Mouse (Mus musculus) heart, adult 2 months (tissue): ENCODE results near the gene Cog5. TPM values are rescaled to one million over a fixed set of nuclear protein-coding genes. Genes with fewer than 3 reads are reported as not detected.

Source experiments
- DNase-seq, 2 experiments: peaks; one replicate each; pipeline ENCODE4 v3.0.0; 2021
- H3K27ac ChIP-seq: fragments of 200-600 bp; 2 replicates; pipeline ENCODE4 v1.8.1; 2022
- H3K27me3 ChIP-seq: fragments of 200-500 bp; 2 replicates; pipeline ENCODE4 v1.6.1; 2012; ENCODE audit warnings: mild to moderate bottlenecking, low read length, inconsistent platforms, mixed read lengths; ENCODE audit not compliant: control insufficient read depth, insufficient read depth
- H3K36me3 ChIP-seq: fragments of 200-500 bp; 2 replicates; pipeline ENCODE4 v1.6.1; 2012; ENCODE audit warnings: low read length, inconsistent platforms; ENCODE audit not compliant: control insufficient read depth, insufficient read depth
- H3K4me1 ChIP-seq: fragments of 200-500 bp; 2 replicates; pipeline ENCODE4 v1.6.1; 2011; ENCODE audit warnings: low read length; ENCODE audit not compliant: control insufficient read depth, insufficient read depth
- H3K4me3 ChIP-seq: fragments of 200-600 bp; 2 replicates; pipeline ENCODE4 v1.8.1; 2022
- H3K79me2 ChIP-seq: fragments of 200-500 bp; replicated peaks from 2 replicates; pipeline ENCODE4 v1.6.1; 2012; ENCODE audit warnings: mild to moderate bottlenecking, inconsistent platforms, low read length, moderate library complexity, mixed read lengths; ENCODE audit not compliant: control insufficient read depth, insufficient read depth
- H3K9ac ChIP-seq: fragments of 200-500 bp; 2 replicates; pipeline ENCODE4 v1.6.1; 2012; ENCODE audit warnings: low read depth, mild to moderate bottlenecking, control low read depth, inconsistent platforms, low read length, mixed read lengths
- CTCF ChIP-seq: fragments of 200-600 bp; IDR thresholded peaks from 2 replicates; pipeline ENCODE4 v1.8.1; 2022; ENCODE audit warnings: antibody characterized with exemption, mild to moderate bottlenecking, moderate library complexity
- EP300 ChIP-seq: fragments of 200-500 bp; IDR thresholded peaks from 2 replicates; pipeline ENCODE4 v1.6.1; 2011; ENCODE audit warnings: low read depth, low read length, control low read depth; ENCODE audit not compliant: insufficient read depth
- POLR2A ChIP-seq: fragments of 200-500 bp; IDR thresholded peaks from 2 replicates; pipeline ENCODE4 v1.6.1; 2011; ENCODE audit warnings: mild to moderate bottlenecking, low read depth, low read length, control low read depth; ENCODE audit not compliant: insufficient read depth
- WGBS: fragments of 180-500 bp; shearing (Covaris S2); methylation state at CpG from one replicate; pipeline ENCODE4 v1.1.7; 2018; 5-methylcytosine and 5-hydroxymethylcytosine counted together
- intact Hi-C: fragments of 180-260 bp; cut with DNase I; formaldehyde crosslinking; loops from one replicate; pipeline ENCODE4 v1.15.1; 2025
- polyA plus RNA-seq: library from polyadenylated mRNA; depleted of rRNA; stranded (reverse); fragments of >200 nt; gene quantifications from 2 replicates; pipeline ENCODE4 v1.2.3, GENCODE M21; 2012
- total RNA-seq, 2 experiments: library from RNA; stranded (reverse); gene quantifications; 2 replicates each; pipeline ENCODE4 v1.2.3; 2021

Gene Cog5
- total and polyA plus RNA-seq, 3 experiments: 24.7 to 58.3 (median 55.8) TPM

DNA sequence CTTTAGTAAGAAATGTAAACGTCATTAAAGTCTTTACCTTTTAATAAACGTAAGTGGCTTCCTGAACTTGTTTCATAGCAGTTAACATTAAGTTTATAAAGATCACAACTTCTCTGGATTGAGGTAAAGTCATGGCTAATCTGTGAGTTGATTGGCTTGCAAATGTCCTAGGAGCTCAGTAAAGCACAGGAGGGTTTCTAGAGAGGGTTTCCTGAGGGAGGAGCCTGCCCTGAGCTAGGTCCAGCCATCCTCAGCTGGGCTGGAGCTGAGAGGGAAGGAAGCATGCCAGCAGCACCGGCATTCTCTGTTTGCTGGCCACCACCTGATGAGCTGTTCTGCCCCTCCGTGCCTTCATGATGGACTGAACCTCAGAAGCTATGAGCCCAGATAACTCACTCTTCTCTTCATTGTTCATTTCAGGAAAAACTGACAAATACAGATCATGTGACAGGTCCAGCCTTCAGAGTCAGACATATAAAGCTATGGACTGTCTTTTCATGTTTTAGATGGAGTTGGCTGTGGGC is 245.8 kb downstream of the Cog5 start:
- intact Hi-C loops: no loop called here
- Histone ChIP-seq H3K79me2 (no peaks in the 10 kb centered on the region), H3K36me3 (no peaks in the 10 kb centered on the region), H3K4me3 (no peak overlapping the region), H3K4me1 (no peaks in the 10 kb centered on the region), H3K27ac (no peak overlapping the region), H3K27me3 (no peaks in the 10 kb centered on the region), H3K9ac (no peak overlapping the region)
- WGBS: 71% methylated on average over 4 of the region's 4 CpGs
- TF ChIP-seq POLR2A (no peak), CTCF (no peak), EP300 (no peak)
- DNase-seq: no peak

DNA sequence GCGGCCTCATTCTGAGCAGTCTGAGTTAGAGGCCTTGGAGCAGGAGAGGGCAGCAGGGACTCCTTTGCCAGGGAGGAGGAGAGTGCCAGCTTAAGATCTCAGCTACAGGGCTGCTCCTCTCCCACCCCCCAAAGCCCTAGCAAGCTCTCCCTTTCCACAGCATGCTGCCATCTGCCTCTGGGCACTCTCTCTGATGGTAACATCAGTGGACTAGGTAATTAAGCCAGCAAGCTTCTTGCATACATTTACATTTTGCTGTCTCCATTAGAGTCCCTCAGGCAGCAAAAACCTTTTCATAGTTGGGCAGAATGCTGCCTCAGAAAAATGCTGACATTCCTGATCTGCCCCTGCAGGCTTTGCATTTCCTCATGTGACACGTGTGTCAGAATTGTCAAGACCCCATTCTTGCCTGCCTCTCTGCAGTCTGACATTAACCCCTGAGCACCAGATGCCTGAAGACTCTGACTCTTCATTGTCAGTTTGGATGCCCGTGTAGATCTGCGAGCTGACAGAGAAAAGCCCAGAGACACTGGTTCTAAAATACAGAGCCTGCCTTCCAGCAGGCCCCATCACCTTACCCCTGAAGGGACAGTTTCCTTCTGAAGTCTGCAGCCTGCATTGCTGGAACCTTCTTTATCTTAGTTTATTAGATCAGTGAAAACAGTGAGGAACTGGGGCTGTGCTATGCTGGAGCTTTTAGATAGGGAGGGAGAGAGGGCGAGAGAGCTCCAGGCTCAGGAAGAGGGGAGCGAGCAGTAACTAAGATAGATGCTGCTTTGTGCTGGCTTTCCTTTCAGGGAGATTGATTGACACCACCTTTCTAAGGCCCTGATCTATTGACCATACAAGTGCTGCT is 251.3 kb downstream of the Cog5 start:
- H3K27ac ChIP-seq: no peak overlapping the region
- no peaks in the 10 kb centered on the region for H3K4me1 ChIP-seq
- no peaks in the 10 kb centered on the region for H3K79me2 ChIP-seq
- no peak overlapping the region for H3K4me3 ChIP-seq
- no peak for DNase-seq
- no peak overlapping the region for H3K9ac ChIP-seq
- H3K36me3 ChIP-seq: no peaks in the 10 kb centered on the region
- intact Hi-C loops: no loop called here
- WGBS: 65% methylated on average over 6 of the region's 6 CpGs
- H3K27me3 ChIP-seq: no peaks in the 10 kb centered on the region
- TF ChIP-seq CTCF: no peak
- TF ChIP-seq EP300: no peak
- no peak for TF ChIP-seq POLR2A

DNA sequence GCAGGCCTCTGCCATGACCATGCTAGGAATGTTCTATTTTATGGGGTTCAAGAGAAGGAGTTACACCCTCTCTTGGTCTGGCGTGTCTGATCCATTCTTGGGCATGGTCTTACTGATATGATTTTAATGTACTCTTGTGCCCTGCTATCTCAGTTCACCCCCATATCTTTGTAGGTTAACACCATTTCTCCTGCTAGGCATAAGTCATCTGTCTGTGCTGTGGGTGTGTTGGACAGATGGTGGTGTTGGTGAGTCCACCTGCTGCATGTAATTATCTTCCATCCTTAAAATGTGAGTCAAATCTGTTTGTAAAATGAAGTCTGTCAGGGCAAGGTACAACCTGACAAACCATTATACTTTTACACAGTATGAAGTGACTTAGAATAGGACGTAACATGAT is 252.8 kb downstream of the Cog5 start:
- Histone ChIP-seq H3K9ac (no peak overlapping the region), H3K4me3 (no peak overlapping the region), H3K79me2 (no peaks in the 10 kb centered on the region), H3K27me3 (no peaks in the 10 kb centered on the region), H3K27ac (no peak overlapping the region), H3K4me1 (no peaks in the 10 kb centered on the region), H3K36me3 (no peaks in the 10 kb centered on the region)
- WGBS: 94% methylated on average over 2 of the region's 2 CpGs
- intact Hi-C loops: no loop called here
- TF ChIP-seq CTCF (no peak), EP300 (no peak), POLR2A (no peak)
- no peak for DNase-seq

DNA sequence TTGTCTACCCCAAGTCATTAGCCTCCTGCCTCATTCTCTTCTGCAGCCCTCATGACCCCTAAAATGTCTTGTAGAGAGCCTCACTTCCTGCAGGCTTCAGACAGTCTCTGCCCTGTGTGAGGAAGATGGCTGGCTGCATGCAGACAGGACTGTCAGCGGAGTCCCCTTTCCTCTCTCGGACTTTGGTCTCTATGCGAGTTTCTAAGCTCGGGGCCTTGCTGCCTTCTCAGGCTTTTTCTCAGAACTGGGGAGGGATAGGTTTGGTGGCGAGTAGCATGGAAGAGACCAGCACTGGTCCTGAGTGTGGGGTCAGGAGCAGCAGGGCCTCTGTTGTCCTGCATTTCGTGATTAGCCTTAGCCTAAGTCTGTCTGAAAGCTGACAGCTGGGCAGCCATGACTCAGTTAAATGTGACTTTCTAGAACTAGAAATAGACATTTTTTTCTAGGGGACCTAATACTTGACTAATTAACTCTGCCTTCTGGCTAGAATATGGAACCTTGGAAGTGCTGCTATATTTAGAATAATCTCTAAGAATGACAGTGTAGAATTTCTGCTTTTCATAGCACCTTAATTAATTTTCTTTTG is 258.4 kb downstream of the Cog5 start:
- 86% methylated on average over 6 of the region's 6 CpGs for WGBS
- Histone ChIP-seq H3K79me2 (no peaks in the 10 kb centered on the region), H3K36me3 (no peaks in the 10 kb centered on the region), H3K27ac (peak overlapping the region; percentile 61), H3K9ac (no peak overlapping the region), H3K4me1 (0 out of 2 replicates have a peak, but pooled peaks cover 2% of the 10 kb centered on the region), H3K27me3 (no peaks in the 10 kb centered on the region), H3K4me3 (no peak overlapping the region)
- DNase-seq: no peak
- intact Hi-C loops: no loop called here
- no peak for TF ChIP-seq POLR2A
- TF ChIP-seq EP300: no peak
- TF ChIP-seq CTCF: no peak

DNA sequence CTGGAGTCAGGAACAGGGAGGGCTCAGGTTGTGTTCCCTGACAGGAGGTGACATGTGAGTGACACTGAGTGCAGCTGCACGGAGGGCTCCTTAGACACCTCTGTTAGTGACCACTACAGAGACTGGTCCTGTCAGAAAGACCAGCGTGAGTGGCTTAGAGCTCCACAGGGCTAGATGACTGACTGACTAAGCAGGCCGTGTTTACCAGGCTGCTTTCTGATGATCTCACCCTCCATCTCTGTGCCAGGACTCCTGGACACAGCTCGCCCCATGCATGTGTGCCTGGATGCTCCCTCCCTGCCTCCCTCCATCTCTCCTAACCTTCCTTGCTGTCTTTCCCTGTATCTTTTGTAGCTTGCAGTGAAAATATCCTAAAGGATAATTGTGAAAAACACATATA is 258.9 kb downstream of the Cog5 start:
- Histone ChIP-seq H3K4me1 (0 out of 2 replicates have a peak, but pooled peaks cover 2% of the 10 kb centered on the region), H3K4me3 (no peak overlapping the region), H3K79me2 (no peaks in the 10 kb centered on the region), H3K27me3 (no peaks in the 10 kb centered on the region), H3K9ac (no peak overlapping the region), H3K36me3 (no peaks in the 10 kb centered on the region), H3K27ac (peak overlapping the region; percentile 61)
- WGBS: 34% methylated on average over 4 of the region's 4 CpGs
- TF ChIP-seq POLR2A: no peak
- TF ChIP-seq CTCF: no peak
- peak; percentile 46 to 68 for DNase-seq
- intact Hi-C loops: no loop called here

DNA sequence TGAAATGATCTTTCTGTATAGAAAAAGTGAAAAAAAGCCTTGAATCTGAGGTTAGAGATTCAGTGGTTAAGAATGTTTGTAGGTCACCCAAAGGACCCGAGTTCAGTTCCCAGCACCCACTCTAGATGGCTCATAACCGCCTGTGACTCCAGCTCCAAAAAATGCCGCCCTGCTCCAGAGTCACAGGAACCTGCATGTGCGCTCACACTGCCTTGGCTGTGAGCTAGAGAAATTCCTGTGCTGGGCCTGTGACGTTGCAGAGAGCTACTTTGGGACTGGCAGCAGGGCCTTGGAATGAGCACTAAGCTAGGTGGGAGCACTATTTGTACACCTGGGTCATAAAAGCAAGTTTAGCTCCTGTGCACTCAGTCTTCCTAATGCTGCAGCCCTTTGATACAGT is 262.0 kb downstream of the Cog5 start:
- TF ChIP-seq CTCF: no peak
- no peak for TF ChIP-seq POLR2A
- TF ChIP-seq EP300: no peak
- peak in 1 of 2 experiments; percentile 39 for DNase-seq
- Histone ChIP-seq H3K27me3 (no peaks in the 10 kb centered on the region), H3K79me2 (no peaks in the 10 kb centered on the region), H3K36me3 (no peaks in the 10 kb centered on the region), H3K4me3 (no peak overlapping the region), H3K27ac (peak overlapping the region; percentile 73), H3K4me1 (0 out of 2 replicates have a peak, but pooled peaks cover 2% of the 10 kb centered on the region), H3K9ac (no peak overlapping the region)
- 70% methylated on average over 5 of the region's 5 CpGs for WGBS
- intact Hi-C loops: loop anchor here (5.0 kb wide), 1 partner anchor 69 kb away; no protein-coding TSS in a partner anchor
